Mouse (Mus musculus): ENCODE measurements around the gene Cyp21a1.
A peak's percentile ranks its signal among the peaks of the same experiment; 100 is the strongest.

Cyp21a1 gene

DNA sequence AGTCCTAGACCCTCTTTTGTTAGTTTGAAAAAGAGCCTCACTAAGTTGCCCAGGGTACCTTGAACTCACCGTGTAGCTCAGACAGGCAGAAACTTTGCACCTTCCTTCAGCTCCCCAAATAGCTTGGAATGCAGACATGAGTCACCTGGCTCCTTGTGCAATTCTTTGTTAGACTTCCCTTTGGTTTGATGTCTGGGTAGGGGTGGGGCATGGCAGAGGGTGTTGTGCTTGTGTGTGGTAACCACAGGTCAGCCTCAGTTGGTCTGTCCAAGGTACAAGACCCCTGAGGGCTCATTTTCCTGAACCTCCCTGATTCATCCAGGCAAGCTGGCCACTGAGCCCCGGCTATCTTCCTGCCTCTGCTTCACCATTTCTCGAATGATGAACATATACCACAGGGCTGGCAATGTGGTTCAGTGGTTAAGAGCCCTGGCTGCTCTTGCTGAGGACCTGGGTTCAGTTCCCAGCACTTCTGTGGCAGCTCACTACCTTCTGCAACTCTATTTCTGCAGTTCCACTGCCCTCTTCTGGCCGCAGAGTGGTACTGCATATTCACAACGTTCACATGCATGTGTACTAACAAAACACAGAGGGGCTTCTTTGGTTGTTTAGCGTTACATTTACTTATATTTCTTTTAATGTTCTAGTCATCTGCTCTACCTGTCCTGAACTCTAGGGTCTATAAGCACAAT, 656 bp upstream of the Cyp21a1 start:
- no peak for DNase-seq (ENCODE audit: inconsistent age in 2 of 2, low spot score in 1 of 2)

DNA sequence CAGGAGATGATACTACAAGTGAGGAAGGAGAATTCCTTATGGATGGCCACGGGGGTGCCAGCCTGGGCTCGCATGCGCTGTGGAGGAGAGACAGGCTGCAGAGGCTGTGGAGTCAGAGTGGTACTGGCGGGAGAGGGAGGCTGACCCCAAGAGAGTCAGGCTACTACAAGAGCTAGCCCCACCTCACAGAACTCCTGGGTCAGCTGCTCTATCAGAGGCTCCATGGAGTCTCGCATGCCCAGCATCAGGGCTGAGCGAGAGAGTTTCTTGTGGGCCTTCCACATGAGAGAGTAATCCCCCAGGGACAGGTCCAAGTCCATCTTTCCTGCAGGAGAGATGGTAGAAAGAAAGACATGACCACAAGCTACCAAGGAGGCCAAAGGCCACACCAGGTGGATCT, 994 bp downstream of the Cyp21a1 start:
- peak; percentile 53 to 80 for DNase-seq (ENCODE audit: inconsistent age in 2 of 2, low spot score in 1 of 2)

DNA sequence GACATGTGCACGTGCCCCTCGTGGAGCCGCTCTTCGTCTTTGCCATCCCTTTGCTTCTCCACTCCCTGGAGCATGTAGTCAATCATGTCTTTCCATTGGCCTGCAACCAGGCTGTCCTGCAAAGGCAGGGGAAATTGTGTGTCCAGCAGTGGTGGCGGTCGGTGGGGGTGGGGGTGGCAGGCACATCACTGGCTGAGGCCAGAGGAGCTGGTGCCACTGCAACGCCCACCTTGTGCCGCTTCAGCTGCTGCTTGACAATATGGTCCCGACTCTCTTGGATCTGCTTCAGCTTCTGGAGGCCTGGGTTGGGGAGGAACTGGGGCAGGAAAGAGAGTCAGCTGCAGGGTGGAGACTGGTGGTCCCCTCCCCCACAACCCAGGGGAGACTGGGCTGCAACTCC, 1.6 kb downstream of the Cyp21a1 start:
- peak; percentile 51 to 79 for DNase-seq (ENCODE audit: inconsistent age in 2 of 2, low spot score in 1 of 2)

DNA sequence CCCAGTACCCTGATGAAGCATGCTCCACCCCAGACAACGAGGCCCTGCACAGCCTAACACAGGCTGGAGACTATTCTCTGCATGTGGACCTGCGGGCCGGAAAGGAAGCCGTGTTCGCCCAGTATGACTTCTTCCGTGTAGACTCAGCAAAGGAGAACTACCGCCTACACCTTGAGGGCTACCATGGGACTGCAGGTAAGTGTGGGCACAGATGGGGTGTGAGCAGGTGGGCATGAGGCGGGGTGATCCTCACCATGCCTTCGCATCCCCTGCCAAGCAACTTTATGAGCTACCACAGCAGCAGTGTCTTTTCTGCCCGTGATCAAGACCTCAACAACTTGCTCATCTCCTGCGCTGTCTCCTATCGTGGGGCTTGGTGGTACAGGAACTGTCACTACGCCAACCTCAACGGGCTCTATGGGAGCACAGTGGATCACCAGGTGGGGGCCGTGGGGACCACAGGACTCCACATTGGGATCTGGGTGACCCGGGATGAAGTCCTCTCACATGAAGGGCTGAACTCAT, 3.5 kb downstream of the Cyp21a1 start:
- peak; percentile 43 to 79 for DNase-seq (ENCODE audit: inconsistent age in 2 of 2, low spot score in 1 of 2)

DNA sequence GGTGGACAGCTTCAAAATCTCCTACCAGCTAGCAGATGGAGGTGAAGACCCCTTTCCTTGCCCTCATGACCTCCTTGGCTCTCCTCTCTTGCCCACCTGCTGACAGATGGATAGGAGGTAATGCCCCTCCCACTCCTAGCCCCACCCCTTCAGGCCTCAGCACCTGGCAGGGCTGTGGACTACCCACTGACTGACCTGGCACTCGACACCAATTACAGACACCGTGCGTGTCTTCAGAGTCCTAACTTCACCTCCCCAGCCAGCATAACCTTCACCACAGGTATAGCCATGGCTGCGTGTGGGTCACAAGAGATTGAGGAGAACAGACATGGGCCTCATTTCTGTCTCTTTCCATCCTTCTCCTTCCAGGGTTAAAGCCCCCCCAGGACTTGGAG, 4.8 kb downstream of the Cyp21a1 start:
- DNase-seq (ENCODE audit: inconsistent age in 2 of 2, low spot score in 1 of 2), result peak in 1 of 2 experiments; percentile 86

DNA sequence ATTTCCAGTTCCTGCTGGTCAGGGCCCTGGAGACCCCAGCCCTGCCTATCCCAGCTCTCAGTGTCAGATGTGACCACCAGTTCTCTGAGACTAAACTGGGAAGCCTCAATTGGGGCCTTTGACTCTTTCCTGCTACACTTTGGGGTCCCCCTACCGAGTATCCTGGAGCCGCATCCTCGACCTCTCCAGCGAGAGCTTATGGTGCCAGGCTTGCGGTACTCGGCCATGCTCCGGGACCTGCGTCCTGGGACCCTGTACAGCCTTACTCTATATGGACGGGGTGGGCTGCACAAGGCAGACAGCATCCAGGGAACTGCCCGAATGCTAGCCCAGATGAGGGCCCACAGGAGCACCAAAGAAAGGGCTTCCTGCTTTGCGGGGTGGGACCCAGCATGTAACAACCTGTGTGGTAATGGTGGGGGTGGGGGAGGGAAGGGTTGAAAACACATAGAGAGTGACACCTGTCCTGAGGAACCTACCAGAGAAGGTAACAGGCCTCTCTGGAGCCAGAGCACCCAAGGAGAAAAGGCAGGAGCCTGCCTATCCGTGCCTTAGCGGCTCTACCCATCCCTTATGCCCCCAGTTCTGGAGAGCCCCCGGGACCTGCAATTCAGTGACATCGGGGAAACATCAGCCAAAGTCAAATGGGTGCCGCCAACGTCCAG, 5.4 kb downstream of the Cyp21a1 start:
- DNase-seq (ENCODE audit: inconsistent age in 2 of 2, low spot score in 1 of 2), result peak; percentile 57 to 84

DNA sequence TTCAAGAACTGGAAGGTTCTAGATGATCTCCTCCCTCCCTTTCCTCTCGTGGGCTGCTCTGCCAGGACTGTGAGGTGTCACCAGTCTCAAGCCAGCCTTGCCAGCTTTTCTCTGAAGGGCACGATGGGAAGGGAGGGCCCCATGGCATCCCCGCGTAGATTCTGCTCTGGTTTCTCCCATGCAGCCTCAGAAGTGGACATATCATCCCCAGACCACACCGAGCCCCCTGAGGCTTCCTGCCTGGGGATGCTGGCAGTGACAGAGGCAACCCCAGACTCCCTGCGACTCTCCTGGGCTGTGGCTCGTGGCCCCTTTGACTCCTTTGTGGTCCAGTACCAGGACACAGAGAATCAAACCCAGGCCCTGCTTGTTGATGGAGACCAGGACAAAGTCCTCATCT, 6.3 kb downstream of the Cyp21a1 start:
- DNase-seq (ENCODE audit: inconsistent age in 2 of 2, low spot score in 1 of 2), result peak; percentile 74 to 90

DNA sequence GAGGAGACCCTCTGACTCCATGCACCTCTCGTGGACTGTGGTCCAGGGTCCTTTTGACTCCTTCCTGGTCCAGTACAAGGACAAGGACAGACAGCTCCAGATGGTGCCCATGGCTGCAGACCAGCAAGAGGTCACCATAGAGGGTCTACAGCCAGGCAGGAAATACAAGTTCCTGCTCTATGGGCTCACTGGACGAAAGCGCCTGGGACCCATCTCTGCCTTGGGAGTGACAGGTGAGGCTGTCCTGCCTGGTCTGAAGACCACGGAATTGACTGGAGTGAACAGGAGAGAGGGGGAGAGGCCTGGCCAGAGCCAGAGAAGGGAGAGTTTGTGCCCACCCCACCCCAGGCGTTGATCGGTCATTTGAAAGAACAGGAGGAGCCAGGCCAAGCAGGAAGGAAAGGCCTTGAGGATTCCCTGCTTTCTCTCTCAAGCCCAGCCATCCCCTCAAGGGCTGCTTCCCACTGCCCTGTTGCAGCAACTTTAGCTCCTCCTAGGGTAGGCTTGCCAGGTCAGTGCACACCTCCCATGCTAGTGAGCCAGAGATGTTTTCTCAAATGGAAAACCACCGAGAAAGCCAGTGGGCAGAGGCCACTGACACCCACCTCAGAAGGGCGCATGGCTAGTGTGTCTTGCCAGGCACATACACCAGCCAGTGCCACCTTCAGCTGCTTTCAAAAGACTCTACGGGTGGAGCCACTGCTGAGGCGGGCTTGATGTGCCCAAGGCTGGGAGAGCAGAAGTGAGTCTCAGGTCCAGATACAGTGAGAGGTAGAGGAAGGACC, 7.0 kb downstream of the Cyp21a1 start:
- DNase-seq (ENCODE audit: inconsistent age in 2 of 2, low spot score in 1 of 2), result peak; percentile 80 to 91

DNA sequence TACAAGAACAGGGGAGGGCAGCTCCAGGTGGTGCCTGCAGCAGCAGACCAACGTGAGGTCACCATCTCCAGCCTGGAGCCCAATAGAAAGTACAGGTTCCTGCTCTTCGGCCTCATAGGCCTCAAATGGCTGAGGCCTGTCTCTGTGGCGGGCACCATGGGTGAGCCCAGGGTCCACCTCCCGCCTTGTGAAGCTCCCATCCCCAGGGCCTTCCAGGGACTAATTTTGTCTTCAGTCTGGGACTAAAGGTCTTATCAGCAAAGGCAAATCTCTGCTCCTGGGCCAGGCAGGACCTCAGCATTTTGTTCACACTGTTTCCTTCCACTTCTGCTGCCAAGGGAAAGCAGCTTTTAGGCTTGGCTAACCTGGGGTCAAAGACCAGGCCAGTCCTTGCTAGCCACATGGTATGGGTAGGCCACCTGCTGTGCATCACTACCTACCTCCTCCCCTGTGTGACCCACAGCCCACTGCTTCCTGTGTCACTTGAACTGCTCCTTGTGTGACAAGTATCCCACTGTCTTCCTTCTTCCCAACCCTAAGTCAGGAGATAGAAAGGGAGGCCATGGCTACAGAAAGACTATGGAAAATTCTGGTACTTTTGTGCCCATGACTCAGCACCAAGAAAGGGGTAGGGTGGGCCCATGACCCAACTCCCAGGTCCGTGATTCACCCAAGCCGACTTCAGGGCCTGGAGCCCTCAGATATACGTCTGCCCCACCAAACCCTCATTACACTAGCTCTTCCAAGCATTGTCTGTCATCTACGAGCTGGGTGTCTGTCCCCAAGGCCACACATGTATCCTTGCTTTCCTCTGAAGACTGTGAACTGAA, 7.8 kb downstream of the Cyp21a1 start:
- DNase-seq (ENCODE audit: inconsistent age in 2 of 2, low spot score in 1 of 2), result peak; percentile 83 to 91

DNA sequence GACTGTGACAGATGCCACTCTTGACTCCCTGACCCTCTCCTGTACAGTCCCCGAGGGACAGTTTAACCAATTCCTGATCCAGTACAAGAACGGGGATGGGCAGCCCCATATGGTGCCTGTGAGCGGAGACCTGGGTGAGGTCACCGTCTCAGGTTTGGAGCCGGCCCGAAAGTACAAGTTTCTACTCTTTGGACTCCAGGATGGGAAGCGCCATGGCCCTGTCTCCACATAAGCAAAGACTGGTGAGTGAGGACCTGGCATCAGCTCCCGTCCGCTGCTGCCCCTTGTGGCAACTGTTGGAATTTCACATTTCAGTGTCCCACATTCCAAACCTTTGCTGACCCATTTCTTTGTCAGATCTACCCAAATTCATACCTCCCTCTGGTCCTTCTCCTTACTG, 8.7 kb downstream of the Cyp21a1 start:
- DNase-seq (ENCODE audit: inconsistent age in 2 of 2, low spot score in 1 of 2), result peak; percentile 88 to 96

DNA sequence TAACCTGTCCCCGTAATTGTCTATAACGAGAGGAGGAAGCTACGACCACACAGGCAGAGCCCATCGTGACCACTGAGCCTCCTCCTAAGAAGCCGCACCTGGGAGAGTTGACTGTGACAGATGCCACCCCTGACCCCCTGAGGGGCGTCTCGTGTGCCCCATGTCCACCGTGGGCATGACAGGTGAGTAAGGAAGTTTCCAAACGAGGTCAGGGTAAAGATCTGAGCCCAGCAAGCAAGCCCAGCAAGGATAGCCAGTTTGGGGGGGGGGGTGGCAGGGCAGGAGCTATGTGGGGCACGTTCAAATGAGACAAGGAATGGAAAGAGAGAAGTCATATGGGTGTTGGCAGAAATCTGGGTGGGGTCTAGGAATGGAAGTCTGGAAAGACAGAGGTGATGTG, 9.3 kb downstream of the Cyp21a1 start:
- peak; percentile 59 to 83 for DNase-seq (ENCODE audit: inconsistent age in 2 of 2, low spot score in 1 of 2)

DNA sequence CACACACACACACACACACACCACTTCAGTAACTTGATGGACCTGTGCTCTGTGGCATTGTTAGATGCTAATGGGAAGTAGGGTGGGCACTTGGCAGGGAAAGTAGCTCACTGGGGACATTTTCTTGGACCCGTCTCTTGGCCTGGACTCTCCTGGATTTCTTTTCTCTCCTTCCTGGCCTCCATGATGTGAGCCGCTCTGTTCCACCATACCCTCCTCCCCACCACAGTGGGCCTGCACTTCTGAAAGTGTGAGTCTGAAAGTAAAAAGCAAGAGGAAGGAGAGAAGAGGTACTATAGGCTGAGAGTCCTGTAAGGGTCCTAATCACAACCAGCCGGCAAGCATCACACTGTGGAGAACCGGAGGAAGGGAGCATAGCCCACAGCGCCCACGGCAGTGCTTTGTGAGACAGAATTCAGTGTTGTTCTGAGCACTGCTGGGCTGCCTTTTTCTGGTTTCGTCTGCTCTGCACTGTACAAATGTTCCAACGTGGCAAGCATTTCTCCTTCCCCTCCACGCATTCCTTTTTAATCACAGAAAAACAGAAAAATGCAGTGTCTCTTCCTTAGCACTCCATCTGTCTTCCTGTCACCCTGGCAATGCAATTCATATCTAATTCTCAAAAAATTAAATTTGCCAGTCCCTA, 26.6 kb downstream of the Cyp21a1 start:
- DNase-seq (ENCODE audit: inconsistent age in 2 of 2, low spot score in 1 of 2), result peak in 1 of 2 experiments; percentile 17

DNA sequence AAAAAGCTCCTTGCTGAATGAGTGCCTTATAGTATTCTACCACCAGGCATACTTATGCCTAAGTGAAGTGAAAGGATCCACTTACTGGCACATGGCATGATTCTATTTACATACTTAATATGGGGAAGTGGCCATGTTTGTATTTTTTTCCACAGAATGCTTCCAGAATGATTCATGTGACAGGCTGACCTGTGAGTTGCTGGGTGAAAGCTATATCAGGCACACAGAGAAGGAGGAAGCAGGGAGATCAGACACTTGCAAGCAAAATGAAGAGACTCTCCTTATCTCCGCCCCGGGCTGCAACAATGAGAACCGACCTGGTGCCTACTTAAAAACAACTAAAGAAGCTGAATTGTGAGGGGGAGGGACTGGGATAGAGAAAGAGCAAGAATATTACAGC, 42.9 kb downstream of the Cyp21a1 start:
- peak in 1 of 2 experiments; percentile 26 for DNase-seq (ENCODE audit: inconsistent age in 2 of 2, low spot score in 1 of 2)

Measured in adrenal gland, adult (tissue).